Mouse (Mus musculus) mesoderm, embryonic 11.5 days (tissue): ENCODE measurements around the gene Tmem200b.
A peak's percentile ranks its signal among the peaks of the same experiment; 100 is the strongest.

Source experiments
- DNase-seq: peaks from one replicate; pipeline ENCODE4 v3.0.0-alpha.2; 2012; ENCODE audit warnings: low read depth, low spot score

Gene Tmem200b

DNA sequence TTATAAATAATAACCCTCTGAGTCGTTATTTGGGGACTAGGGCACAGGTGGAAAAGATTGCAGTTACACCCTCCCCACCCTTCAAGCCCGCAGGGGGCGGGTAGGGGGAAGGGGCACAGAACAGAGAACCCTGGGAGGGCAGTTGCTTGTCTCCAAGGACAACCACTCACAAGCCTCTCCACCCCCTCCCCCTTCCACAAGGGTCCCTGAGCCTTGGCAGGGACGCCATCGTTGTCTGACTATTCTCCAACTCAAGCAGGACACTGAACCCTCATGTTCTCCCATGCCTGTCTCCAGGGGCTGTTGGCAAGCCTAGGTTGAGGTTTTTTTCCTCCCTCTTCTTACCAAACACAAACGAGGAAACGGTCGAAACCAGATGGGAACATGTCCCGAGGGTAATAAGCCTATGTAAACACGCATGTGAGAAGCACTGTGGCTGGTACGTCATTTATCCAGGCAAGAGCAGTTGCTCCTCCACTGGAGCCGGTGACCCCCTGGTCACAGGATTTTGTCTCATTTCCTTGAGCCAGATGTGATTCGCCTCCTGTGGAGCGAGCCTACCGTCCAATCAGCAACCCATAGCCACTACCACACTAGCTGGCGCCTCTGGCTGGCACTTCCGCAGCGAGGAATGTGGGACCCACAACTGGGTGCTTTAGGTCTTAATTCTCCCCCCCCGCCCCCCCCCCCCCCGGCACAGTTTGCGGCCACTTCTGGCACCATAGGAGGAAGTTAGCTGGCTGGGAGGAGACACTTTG lies 11.2 kb upstream of the Tmem200b start:
- peak; percentile 73 for DNase-seq

DNA sequence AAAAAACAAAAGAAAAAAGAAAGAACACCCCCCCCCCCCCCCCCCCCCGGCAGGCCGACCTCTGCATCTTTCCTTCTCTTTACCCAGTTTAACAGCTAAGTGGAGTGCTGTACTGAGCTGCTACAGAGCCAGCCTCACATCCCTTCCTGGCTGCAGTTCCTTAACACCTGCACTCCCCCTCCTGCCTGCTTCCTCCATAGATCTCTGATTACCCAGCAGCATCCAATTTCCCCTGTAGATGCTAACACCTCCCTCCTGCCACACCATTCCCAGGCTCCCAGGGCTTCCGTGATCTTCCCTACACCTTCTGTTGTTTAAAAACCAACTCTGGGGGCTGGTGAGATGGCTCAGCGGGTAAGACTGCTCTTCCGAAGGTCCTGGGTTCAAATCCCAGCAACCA lies 10.1 kb upstream of the Tmem200b start:
- DNase-seq = no peak

DNA sequence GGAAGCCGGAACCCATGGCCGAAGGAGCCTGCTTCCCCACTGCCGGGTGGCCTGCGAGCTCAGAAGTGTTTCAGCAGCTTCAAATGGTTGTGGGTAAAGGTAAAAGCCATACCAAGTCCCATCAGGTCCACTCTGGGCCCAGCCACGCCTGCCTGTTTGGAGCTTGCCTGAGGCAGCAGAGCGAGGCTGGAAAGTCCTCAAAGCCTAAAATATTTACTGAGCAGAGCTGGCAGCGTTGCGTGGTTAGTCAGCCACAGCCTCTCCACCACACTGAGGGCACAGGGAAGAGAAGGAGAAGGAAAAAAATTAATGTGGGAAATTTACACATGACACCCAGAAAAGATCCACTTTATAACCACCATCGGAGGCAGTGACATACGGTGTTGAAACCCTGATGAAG lies 8.0 kb upstream of the Tmem200b start:
- no peak for DNase-seq

DNA sequence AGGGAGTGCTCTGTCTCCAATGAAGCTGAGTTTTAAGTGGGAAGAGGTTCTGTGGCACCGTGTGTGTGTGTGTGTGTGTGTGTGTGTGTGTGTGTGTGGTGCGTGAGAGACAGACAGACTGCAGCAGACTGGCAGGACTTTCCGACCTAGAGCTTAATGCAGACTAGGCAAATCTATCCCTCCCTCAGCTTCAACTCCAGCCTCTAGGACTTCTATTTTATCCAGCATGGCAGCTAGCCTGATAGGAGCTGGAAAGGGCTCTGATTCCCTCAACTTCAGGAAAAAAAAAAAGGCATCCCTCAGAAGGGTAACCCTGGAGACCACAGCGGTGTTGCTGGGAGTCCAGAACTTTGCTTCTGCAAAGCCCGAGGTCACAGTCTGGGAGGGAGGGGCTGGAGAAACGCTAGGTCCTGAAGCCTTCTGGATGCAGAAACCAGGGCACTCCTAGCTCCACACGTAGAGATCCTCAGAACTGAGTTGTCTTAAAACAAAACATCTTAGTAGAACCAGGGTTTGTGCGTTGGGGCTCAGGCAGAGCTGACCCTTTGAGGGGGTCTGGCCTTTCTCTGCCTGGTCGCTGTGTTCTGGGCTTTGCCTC lies 7.4 kb upstream of the Tmem200b start:
- no peak for DNase-seq

DNA sequence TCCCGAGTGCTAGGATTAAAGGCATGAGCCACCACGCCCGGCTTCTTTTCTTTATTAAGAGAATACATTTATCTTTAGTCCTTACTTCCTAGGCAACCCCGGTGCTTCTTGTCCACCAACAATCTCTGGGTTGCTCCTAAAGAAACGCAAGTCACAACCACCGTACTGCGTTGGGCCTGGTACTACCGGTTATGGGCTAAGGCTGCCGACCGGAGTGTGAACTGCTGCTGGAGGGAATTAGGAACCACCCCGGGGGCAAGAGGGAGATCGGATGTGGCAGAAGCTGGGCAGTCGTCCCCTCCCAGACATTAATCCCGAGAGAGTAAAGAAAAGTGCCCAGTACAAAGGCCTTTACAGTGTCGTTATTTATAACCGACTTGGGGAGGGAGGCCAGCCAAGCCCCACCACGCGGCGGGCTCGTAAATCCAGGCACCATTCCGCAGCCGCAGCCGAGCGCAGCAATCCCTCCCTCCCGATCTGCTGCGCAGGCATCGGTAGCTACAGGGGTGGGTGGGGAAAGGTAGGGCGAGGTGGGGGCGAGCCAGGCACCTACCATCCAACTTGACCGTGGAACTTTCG lies 6.6 kb upstream of the Tmem200b start:
- peak; percentile 83 for DNase-seq

DNA sequence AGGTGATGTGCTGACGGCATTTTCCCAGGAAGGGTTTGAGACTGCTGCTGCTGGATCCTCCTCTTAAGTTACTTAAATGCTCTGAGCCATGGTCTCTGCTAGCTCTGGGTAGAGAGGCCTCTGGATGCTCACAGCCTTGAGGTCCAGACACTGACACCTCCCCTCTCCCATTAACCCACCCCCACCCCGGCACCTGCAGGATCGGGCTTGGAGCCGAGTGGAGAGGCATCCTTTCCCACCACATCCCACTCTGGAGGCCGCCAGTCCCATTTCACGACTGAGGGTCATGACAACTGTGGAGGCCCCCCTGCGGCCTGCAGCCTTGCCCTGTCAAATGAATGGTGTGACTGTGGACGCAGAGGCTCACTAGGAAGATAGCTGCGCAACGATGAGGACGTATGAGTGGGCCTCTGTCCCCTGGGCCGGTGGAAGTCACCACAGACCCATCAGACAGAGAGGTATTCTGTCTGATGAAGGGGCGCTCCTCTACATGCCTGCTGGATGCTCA lies 5.7 kb upstream of the Tmem200b start:
- DNase-seq = no peak

DNA sequence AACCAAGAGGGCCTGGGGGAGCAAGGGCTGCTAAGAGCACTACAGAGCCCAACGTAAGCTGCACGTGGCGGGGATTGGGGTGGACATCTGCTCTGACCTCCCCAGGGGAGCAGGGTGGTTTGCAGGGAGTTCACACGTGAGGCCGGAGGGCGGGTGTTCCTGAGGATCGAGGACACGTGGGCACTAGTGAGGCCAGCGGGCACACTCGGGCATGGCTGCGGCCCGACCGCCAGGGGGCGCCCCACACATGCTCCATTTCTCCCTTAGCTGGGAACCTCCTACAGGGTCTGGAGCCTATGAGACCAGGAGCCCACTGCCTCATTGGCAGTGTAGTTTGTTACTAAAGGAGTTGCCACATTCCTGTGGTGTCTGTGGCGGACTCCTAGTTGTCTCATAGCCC lies 5.1 kb upstream of the Tmem200b start:
- peak; percentile 80 for DNase-seq

DNA sequence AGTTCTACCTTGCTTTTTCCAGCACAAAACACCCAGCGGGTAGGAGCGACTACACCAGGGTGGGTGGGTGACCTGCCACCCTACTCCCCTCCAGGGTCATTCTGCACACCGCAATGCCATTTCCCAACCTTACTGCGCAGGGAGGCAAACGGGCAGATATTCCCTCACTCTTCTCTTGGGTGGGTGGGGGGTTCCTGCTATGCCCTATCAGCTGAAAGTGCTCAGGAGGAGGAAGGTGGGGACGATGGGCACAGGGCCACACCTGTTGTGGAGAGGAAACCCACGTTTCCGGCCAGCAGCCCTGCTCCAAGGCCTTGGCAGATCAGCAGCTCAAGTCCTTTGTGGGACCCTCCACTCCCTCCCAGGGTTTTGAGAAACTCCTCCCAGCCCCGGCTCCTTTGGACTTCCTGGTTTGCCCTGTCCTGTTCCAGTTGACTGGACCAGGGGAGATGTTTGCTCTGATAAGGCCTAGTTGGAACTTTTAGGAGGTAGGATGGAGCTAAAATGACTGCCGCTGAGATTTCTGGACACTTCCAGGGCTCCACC lies 4.5 kb upstream of the Tmem200b start:
- no peak for DNase-seq

DNA sequence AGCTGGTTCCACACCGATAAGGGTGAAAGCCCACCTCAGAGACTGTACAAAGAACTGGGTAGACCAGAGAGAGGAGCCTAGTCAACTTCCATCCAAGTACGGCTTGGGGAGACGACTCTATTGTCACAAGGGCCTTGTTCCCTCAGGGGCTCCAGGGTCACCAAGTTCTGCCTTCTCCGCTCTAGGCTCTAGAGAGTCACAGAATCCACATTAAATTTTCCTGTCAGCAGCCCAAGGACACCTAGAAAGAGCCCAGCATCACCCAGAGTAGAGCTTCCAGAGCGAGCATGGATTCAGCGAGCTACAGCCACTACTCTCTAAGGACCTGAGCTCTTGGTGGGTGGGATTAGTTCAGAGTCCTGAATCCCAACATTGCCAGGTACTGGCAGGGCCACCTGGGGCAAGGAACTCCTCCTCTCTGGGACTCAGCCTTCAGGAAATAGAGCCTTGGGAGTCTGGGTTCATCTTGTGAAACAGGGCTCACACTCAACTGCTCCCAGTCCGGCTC lies 3.5 kb upstream of the Tmem200b start:
- DNase-seq = no peak

DNA sequence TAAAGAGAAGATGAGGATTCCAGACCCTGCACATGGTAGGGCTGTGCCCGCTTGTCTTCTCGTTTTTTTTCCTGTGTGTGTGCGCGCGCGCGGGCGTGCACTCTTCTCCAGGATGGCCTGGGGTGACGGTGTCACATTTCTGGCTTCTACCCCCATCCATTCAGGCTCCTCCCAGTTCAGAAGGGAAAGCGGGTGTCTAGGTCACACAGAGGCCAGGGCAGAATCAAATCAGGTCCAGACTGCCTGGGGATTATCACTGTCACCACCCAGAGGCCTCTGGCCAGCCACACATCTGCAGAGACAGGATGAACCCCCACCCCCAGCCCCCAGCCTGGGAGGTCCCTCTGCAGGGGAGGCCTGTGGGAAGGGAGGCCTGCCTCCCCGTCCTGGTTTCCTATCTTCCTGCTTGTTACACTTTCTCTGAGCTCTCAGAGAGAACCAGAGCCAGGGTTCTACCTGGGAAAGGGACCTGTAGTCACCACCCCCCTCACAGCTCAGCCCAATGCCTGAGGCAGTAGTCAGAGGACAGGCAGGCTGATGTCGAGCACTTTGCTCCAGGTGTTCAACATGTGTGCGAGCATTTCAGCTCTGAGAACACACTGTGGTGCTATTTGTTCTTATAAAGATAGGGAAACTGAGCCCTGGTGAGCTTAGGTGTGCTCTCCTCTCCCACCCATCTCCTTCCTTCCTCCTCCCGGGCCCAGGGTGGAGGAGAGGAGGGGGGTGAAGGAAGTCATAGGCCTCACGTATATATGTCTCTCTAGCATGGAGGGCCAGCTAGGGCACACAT lies 2.7 kb upstream of the Tmem200b start:
- DNase-seq = peak; percentile 87

DNA sequence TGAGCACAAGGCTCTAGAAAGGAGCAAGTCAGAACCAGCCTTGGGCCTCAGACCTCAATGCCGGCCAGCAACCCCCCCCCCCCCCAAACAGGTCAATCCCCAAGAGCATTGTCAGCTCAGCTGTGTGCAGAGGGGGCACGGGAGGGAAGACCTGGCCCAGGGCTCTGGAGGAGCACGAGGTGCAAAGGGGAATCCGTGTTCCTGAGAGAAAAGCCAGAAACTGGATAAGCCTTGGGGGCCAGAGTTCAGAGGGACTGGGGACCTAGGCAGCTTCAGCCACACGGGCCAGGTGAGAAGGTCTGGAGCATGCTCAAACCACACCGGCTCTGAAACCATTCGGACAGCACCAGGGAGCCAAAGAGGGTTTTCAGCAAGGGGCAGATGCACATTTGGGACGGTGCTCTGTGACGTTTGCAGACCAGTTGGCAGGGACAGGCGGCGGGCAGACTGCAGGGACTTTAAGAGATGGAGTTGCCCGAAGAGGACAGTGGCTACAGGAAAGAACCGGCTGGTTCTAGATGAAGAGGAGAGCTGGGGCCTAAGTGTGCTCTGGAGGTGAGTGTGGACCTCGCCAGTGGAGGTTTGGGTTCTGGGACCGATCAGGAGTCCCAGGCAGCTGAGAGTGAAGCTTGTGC lies 1.9 kb upstream of the Tmem200b start:
- DNase-seq = no peak

DNA sequence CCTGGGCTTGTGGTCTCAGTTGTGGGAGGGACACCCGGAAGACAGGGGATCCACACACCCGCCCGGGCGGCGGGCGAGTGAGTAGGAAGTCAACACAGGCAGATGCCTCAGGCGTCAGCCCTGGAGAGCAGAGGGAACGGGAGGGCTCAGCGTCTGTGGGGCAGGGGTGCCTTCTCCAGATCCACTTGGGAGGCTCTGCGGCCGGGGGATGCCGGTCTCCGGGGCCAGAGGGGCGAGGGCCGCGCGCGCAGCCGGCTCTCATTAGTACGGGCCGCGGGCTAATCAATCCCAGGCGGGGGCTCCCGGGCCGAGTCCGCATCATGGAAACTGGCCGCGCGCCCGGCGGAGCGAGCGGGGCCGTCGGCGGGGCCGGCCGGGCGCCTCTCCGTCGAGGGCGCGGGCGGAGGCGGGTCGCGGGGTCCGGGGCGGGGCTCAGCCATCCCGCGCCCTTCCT lies 1.4 kb upstream of the Tmem200b start:
- DNase-seq = peak; percentile 49

DNA sequence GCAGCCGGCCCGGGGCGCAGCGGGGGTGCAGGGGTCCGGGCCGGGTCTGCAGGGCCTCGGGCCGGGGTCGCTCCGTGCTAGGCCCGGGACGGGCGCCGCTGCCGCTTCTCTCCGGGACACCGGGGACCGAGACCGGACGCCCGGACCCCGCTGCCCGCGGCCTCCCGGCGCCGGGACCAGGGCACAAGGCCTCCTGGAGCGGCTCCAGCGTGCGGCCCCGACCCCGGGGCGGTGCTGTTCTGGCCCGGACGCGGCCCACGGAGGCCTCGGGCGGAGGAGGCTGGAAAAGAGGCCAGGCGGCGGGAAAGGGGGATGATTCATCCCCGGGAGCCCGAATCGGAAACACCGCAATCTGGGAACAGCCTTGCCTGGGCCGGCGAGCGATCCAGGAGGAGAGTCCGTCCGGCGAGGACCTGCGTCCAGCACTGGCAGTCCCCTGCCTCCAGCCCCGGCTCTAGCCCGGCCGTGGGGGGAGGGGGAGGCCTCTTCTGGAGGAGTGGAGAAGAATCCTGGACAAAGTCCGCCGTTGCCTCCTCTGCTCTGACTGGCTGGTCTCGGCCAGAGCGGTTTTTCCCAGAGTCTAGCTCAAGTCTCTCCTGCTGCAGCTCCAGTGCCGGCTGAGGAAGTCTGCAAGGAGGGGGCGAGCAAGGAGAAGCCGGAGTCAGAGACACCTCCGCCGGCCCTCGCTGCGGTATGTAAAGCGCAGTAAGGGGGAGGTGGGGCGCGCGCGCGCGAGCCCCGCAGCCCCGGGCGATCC lies 798 bp upstream of the Tmem200b start:
- DNase-seq = peak; percentile 71

DNA sequence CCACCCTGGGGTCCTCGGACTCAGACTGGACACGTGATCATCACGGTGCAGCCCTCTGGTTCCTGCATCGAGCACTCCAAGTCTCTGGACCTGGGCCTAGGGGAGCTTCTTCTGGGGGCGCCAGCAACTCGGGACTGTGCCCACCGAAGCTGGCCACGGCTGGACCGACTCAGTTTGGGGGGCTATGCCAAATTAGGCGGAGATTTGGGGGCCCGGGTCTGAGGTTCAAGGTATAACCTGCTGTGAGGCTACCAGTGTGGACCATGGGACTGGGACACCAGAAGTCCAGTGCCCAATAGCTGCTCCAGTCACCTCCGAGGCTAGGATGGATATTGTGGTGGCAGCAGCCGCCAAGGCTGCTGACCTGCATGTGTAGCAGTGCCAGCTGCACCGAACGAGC lies 833 bp downstream of the Tmem200b start:
- no peak for DNase-seq

DNA sequence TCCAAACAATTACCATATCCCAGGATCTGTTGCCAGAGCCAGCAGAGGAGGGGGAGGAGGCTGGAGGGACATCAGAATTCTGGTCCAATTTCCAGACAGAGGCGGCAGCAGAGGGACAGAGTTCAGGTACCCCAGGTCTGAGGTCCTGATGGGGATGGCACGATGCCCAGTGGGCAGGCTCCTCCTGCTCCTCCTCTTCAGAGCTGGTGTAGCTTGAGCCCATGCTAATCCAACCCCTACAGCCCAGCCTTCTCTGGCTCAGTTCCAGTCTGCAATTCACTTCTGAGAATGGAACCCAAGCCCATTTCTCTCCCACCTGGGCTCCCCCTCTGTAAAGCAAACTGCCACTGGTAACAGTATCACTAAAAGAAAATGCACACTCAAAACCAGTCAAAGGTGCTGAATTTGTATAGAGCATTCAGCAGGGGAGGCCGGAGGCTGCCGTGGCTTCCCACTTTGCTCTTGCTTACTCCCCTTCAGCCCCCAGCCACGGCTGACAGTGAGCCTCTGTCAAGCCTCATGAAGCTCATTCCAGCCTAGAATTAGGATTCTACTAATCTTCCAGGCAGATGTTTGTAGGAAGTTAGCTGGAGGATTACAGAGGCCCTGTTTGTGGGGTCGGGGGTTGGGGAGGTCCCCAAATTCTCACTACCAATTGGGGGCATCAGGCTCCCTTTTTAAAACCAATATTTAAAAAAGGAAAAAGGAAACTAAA lies 2.7 kb downstream of the Tmem200b start:
- no peak for DNase-seq

DNA sequence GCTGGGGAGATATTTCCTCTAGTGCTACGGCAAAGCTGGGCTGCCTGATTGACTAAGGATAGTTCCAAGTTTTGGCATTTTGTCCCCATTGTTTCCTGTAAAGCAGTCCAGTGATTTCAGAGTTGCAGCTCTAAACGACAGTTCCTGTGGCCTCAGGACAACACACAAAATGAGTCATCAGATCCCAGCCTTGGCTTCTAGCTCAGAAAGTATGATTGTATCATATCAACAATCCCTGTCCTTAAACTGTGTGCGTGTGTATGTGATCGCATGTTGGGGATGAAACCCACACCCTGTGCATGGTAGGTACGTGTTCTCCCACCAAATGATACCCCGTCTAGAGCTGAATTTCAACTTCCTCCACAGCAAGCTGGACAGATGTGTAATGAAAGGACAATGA lies 7.6 kb downstream of the Tmem200b start:
- no peak for DNase-seq

DNA sequence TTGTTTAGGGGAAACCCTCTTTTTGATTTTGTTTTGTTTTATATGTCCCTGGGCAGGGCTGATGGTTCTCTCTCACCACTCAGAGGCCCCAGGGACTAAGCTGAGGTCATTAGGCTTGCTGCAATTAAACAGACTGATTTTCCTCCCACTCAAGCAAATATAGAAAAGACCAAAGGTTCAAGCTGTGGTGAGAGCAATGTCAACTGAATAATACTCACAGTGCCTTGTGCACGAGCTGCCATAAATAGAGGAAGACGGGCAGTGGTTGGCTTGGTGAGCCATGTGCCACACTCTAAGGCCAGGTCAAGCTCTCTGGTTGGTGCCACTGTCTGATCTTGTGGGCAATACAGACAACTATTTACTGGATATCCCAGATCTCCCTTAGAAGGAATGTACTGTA lies 17.9 kb downstream of the Tmem200b start:
- DNase-seq = no peak

DNA sequence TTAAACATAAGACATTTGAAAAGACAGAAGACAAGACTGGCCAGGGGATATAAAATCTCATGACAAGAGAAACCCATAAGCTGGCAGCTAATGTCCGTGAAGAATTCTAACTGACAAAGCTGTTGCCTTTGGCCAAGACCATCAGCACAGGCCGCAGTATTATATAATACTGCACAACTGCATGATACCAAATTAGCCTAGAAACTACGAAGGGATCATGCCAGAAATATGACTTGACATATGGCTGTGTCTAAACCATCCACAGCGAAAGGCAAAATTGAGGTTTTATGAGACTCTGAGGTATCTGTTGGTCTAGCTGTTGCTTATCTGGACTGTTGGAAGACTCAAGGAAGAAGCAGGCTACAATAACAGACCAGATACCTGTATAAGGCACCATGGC lies 19.3 kb downstream of the Tmem200b start:
- no peak for DNase-seq

DNA sequence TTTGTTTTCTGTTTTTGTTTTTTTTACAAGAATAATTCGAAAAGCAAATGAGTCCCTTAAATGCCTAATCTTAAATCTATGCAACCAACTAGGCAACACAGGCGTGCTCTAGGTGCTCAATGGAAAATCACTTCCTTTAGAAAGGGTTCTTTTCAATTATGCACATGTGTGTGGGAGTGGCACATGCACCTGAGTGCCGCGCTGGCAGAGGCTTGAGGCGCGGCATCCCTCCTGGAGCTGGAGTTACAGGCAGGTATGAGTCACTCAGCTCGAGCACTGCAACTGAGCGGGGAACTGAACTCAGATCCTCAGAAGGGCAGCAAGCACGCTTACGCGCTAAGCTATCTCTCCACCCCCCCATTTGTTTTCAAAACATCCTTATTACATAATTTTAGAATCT lies 26.3 kb downstream of the Tmem200b start:
- no peak for DNase-seq

DNA sequence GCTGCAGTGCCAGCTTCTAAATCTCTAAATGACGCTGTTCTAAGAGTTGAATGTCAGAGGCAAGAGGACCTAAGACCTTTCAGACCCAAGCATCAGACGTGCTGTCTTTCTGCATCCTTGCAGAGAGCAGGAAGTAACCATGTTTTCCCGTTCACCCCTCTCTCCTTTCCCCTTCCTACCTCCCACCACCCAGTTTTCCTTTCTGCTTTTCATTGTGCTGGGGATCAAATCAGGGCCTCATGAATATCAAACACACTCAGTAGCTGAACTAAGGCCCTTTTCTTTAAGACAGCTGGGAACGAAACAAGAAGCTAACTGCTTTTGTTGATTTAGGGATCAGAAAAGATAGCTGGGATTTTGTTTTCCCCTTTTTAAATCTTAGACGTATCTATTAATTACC lies 28.3 kb downstream of the Tmem200b start:
- DNase-seq = no peak
